Mouse (Mus musculus) heart, postnatal 0 days (tissue): ENCODE measurements around the gene Dab1.

Experiments used
- CTCF ChIP-seq: IDR thresholded peaks from 2 replicates; pipeline ENCODE4 v1.5.1; 2016; ENCODE audit warnings: antibody characterized with exemption, control low read depth, low read depth
- EP300 ChIP-seq: IDR thresholded peaks from 2 replicates; pipeline ENCODE4 v1.6.1; 2016; ENCODE audit warnings: antibody characterized with exemption, low read depth

DNA sequence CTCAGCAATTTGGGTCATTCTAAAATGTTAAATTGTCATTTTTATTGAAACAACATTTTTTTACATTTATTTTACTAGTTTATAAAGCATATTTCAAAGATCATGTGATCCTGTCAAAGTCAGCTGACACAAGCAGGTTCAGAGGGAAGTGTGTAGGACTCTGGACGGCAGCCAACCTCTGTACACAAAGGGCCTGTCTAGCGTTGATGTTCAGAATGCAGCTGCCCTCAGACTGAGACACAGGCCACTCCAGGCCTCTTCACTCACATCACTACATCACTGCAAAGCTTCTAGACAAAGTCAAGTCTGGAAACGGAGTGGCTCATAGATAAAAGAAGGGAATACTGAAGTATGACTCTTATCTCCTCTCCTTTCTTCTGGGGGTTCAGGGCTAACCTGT, 959.2 kb downstream of the Dab1 start:
- TF ChIP-seq CTCF = no peak
- TF ChIP-seq EP300 = no peak
